Mouse (Mus musculus) thymus, adult 2 months (tissue): ENCODE data around the gene Kpna7.

Experiments
- CTCF ChIP-seq: fragments of 200-500 bp; IDR thresholded peaks from 2 replicates; pipeline ENCODE4 v1.5.1; 2012; ENCODE audit warnings: mild to moderate bottlenecking, control low read depth, low read length, moderate library complexity, borderline replicate concordance; ENCODE audit not compliant: control insufficient read depth, poor library complexity, insufficient read depth; ENCODE audit errors: extremely low read depth
- POLR2A ChIP-seq: fragments of 200-500 bp; IDR thresholded peaks from 2 replicates; pipeline ENCODE4 v1.6.1; 2012; ENCODE audit warnings: mild to moderate bottlenecking, low read length, control low read depth, moderate library complexity; ENCODE audit not compliant: control insufficient read depth, poor library complexity, insufficient read depth; ENCODE audit errors: extremely low read depth

GRCm38 (mm10) chr5:145104328-145104727 lies 20.5 kb upstream of the Kpna7 start:
- no peak for TF ChIP-seq POLR2A
- no peak for TF ChIP-seq CTCF
